Mouse (Mus musculus): ENCODE data around the gene Syt3.

Gene Syt3

GRCm38 (mm10) chr7:44443268-44444173 lies 59.6 kb downstream of the Syt3 start:
- DNase-seq (ENCODE audit: low read depth, low spot score) = no peak

DNA sequence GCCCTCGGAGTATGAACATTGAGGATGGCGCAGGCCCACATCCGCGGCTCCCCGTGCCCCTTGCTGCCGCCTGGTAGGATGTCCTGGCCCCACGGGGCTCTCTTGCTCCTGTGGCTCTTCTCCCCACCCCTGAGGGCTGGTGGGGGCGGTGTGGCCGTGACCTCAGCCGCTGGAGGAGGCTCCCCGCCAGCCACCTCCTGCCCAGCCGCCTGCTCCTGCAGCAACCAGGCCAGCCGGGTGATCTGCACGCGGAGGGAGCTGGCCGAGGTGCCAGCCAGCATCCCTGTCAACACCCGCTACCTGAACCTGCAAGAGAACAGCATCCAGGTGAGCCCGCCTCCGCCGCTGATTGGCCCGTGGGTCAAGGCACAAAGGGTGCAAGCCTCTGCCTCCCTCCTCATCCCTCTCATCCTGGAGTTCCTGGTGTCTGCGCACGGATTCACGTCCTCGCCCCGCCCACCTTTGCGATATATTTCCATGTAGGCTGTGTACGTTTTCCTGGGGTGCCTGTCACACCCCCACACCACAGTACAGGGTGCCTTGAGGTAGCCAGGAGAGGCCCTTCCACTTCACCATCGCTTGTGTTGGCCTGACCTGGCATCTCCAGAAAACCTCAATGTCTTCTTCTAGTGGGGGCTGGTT lies 61.1 kb downstream of the Syt3 start:
- no peak for DNase-seq (ENCODE audit: low read depth, low spot score)

DNA sequence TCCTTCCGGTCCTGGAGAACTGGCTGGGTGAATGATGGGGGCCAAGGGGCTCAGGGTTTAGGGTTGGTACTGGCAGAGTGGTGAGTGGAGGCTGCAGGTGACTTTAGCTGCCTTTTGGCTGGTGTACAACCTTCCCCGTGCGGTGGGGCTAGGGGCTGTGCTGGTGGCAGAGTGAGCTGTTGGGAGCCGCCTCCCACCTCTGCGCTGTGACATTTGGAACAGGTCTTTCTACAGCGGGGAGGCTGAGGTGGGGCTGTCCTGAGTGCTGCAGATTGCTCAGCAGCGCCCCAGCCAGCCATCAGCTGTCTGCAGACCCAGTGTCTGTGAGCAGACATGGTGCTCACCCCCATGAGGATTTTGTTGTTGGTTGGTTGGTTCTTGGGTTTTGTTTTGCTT lies 61.6 kb downstream of the Syt3 start:
- DNase-seq (ENCODE audit: low read depth, low spot score) = no peak

GRCm38 (mm10) chr7:44446070-44446855 lies 62.4 kb downstream of the Syt3 start:
- DNase-seq (ENCODE audit: low read depth, low spot score) = no peak
